Mouse (Mus musculus) adipocyte (in vitro differentiated cells): ENCODE results near the gene Ccdc191.

Experiments
- DNase-seq: peaks from one replicate; pipeline ENCODE4 v3.0.0-alpha.2; 2016; ENCODE audit warnings: low spot score

Gene Ccdc191

DNA sequence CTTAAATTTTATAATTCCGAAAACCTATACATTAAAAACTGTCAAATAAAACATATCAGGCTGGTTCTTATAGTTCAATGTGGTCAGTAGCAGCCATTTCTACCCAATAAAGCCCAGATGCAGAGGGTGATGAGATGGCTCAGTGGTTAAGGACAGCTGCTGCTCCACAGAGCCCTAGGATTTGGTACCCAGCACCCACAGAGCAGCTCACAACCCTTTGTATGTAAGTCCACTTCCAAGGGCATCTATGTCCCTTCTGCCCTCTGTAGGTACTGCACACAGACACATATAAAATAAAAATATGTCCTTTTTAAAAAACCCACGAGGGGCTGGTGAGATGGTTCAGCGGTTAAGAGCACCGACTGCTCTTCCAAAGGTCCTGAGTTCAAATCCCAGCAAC lies 96.7 kb downstream of the Ccdc191 start:
- DNase-seq = no peak

GRCm38 (mm10) chr16:43994623-43995022 lies 105.0 kb downstream of the Ccdc191 start:
- no peak for DNase-seq

GRCm38 (mm10) chr16:43999111-43999510 lies 109.5 kb downstream of the Ccdc191 start:
- DNase-seq = peak; percentile 76

GRCm38 (mm10) chr16:43999541-43999940 lies 109.9 kb downstream of the Ccdc191 start:
- DNase-seq = peak; percentile 9

GRCm38 (mm10) chr16:44002086-44002485 lies 112.5 kb downstream of the Ccdc191 start:
- peak; percentile 31 for DNase-seq

DNA sequence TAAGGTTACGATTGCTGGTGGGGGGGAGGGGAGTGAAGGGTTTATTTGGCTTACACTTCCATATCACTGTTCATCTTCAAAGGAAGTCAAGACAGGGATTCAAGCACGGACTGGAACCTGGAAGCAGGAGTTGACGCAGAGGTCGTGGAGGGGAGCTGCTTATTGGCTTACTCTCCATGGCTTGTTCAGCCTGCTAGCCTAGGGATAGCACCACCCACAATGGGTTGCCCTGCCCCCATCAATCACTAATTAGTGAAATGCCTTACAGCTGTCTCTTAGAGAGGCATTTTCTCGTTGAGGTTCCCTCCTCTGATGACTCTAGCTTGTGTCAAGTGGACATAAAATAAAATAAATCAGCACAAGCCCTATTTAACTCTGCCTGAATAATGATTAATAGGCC lies 121.4 kb downstream of the Ccdc191 start:
- no peak for DNase-seq
